Mouse (Mus musculus): ENCODE results near the gene Gm17428. TPM values are rescaled to one million over a fixed set of nuclear protein-coding genes. Genes with fewer than 3 reads are reported as not detected.

The Gm17428 gene
- total RNA-seq, 2 experiments from 2014 or later, result not detected

GRCm38 (mm10) chr14:55005506-55005905, 28.8 kb downstream of the Gm17428 start:
- intact Hi-C loops (cut with DNase I), result no loop called here
- no peak for DNase-seq (ENCODE audit: low spot score)

DNA sequence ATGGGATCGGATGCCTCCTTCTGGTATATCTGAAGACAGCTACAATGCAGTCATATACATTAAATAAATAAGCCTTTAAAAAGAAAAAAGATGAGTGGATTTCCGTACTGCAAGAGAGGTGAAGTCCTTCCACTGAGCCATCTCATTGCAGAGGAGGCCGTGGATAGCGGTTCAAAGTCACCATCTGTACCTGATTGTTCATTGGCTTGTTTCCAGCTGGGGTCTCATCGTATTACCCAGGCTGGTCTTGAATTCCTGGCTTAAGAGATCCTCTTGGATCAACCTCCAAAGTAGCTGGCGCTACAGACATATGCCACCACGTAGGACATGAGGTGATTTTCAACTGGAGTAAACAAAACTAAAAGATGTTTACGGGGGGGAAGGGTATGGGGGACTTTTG, 29.2 kb downstream of the Gm17428 start:
- no peak for DNase-seq (ENCODE audit: low spot score)
- intact Hi-C loops (cut with DNase I), result no loop called here

GRCm38 (mm10) chr14:55006541-55006940, 29.8 kb downstream of the Gm17428 start:
- no peak for DNase-seq (ENCODE audit: low spot score)
- intact Hi-C loops (cut with DNase I), result no loop called here

- DNase-seq (ENCODE audit: low spot score), result no peak
- intact Hi-C loops (cut with DNase I), result no loop called here
These were observed 30.6 kb downstream of the Gm17428 start for GRCm38 (mm10) chr14:55007120-55007908.

DNA sequence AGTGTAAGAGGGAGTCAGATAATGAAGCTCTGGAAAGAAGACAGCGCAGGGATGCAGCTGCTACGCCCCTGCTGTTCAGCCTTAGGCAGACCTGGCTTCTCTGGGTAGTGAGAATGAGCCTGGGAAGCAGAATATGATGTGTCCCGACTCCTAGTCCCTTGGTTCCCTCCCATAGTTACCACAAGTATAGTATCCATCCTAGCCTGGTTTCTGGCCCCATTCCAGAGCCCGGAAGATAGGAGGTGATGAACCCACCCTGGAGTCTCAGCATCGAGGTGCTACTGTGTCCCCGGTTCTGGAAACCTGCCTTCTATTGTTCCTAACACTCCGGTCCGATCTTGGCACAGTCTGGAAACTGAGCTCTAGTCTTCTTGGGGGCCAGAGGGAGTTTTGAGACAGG, 31.7 kb downstream of the Gm17428 start:
- no peak for DNase-seq (ENCODE audit: low spot score)
- intact Hi-C loops (cut with DNase I), result no loop called here

GRCm38 (mm10) chr14:55011116-55011515, 34.4 kb downstream of the Gm17428 start:
- intact Hi-C loops (cut with DNase I), result loop anchor here (5.0 kb wide), 1 partner anchor 164 kb away; no protein-coding TSS in a partner anchor

DNA sequence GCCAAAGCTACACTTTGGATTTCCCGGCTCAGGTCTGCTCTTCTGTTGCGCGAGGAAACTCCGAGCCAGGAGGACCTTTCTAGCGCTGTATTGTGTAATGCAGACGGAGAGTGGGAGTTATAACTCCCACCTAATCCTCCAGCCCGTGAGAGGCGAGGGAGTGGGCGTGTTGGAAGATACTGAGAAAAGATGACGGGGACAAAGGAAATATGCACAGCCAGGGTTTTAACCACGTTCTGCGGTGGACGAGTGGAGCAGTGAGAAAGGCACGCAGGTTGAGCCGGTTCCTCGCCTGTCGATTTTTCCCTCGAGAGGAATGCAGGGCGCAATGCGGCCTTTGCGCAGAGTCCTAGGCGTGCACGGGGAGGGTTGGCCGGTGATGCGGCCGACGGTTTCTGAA, 37.9 kb downstream of the Gm17428 start:
- intact Hi-C loops (cut with DNase I), result loop anchor here (2.0 to 5.0 kb wide), 3 partner anchors 74 to 167 kb away; no protein-coding TSS in a partner anchor
- DNase-seq (ENCODE audit: low spot score), result no peak

More at GRCm38 (mm10) chr14:55011116-55011515, 34.4 kb downstream of the Gm17428 start:
- DNase-seq (ENCODE audit: low spot score), result no peak

GRCm38 (mm10) chr14:55014991-55015766, 38.4 kb downstream of the Gm17428 start, which contains the start of gene Ngdn:
TSS of gene Ngdn (plus strand) at chr14:55015454.
- intact Hi-C loops (cut with DNase I), result loop anchor here (2.0 to 5.0 kb wide), 3 partner anchors 74 to 168 kb away; no protein-coding TSS in a partner anchor
- peak; percentile 97 for DNase-seq (ENCODE audit: low spot score)

GRCm38 (mm10) chr14:55015767-55016111, 39.0 kb downstream of the Gm17428 start:
- intact Hi-C loops (cut with DNase I), result loop anchor here (2.0 kb wide), 2 partner anchors 75 to 115 kb away; no protein-coding TSS in a partner anchor
- DNase-seq (ENCODE audit: low spot score), result no peak

DNA sequence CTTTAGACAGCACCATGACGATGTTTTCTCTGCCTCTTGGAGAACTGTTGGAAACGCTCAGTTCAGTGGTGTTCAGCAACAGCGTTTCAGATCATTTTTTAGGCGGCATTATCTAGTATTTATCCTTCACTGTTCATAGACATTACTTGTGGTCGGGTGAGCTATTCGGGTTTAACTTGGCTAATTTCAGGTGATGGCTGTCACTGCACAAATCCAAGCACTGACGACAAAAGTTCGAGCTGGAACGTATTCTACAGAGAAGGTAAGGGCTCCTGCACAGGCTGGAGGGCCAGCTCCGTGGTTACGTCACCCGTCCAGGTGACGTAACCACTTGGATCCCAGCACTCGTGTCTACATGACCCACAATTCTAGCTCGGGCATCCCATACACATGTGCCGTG, 40.1 kb downstream of the Gm17428 start:
- DNase-seq (ENCODE audit: low spot score), result no peak
- intact Hi-C loops (cut with DNase I), result no loop called here

DNA sequence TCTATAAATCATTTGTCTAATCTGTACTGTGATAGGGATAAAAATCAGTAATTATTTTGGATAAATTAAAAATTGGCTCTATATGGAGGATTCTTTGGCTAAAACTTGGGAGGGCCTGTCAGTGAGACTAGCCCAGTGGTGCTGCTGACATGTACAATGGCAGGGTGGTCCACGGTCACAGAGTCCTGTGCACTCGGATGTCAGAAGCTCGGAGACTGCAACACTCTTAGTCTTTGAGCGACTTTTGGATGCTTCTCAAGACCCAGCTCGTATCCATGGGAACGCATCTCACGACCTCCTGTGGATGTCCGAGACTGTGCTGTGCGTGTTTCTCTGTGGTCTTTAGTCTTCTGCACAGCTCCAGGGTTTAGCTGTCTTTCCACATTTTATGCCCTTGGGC, 43.7 kb downstream of the Gm17428 start:
- no peak for DNase-seq (ENCODE audit: low spot score)
- intact Hi-C loops (cut with DNase I), result no loop called here

DNA sequence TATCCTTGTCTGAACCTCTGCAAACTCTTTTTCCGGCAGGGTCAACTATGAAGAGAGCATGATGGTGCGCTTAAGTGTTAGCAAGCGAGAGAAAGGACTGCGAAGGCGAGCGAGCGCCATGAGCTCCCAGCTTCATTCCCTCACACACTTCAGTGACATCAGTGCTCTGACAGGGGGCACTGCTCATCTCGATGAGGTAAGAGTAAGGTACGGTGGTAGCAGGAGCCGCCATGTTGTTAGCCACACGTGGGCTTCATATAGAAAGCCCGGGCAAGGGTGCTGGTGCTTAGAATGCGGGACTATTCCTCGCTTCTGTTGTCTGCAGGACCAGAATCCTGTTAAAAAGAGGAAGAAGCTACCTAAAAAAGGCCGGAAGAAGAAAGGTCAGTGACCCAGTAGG, 46.3 kb downstream of the Gm17428 start:
- intact Hi-C loops (cut with DNase I), result no loop called here
- DNase-seq (ENCODE audit: low spot score), result no peak

DNA sequence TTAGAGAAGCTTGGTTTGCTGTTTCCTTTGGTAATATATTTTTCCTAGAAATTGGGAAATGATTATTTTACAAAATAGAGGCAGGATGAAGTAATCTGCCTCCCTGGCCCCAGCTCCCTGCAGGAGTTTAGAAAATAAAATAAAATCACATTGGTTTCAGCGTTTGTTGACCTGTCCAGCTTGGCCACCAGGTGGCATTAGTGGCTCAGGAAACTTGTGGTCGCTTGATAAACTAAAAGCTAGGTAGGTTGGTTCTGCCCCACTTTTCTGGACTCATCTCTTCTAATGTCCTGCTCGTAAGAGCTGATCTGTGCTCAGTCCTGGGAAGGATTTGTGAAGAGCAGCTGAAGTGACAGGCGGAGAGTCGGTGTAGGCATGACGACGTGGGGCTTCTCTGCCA, 47.5 kb downstream of the Gm17428 start:
- no peak for DNase-seq (ENCODE audit: low spot score)
- intact Hi-C loops (cut with DNase I), result loop anchor here (1.0 kb wide), 2 partner anchors 55 to 73 kb away; no protein-coding TSS in a partner anchor

DNA sequence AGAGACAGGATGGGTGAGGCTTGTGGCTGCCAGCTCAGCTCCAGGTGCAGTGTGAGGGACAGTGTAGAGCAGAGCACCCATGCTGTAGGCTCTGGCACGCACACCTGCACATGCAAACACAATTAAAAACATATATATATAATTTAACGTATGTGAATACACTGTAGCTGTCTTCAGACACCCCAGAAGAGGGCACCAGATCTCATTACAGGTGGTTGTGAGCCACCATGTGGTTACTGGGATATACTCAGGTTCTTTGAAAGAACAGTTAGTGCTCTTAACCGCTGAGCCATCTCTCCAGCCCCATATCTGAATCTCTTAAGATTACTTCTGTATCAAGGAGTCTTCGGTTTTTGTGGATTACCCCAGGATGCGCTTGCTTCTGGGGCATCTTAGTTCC, 48.8 kb downstream of the Gm17428 start:
- intact Hi-C loops (cut with DNase I), result no loop called here
- no peak for DNase-seq (ENCODE audit: low spot score)

Small RNA genes within 50 kb of the gene (microRNA-seq; reads per million reads assigned to microRNA genes)
- gene Mir208a (5,176 reads per million, percentile 92 among the genes with 10 or more reads in this experiment), gene Mir208b (279 reads per million, percentile 69 among the genes with 10 or more reads in this experiment)

Other genes starting within 250 kb of the Gm17428 start
- 1 to 10 TPM; 2.4 to 2.8 TPM for gene Slc7a8, start 195.0 kb upstream of the Gm17428 start, total RNA-seq (2021)
- not detected for gene Rnf212b, start 162.8 kb upstream of the Gm17428 start, total RNA-seq (2021)
- gene Homez, start 106.0 kb upstream of the Gm17428 start, total RNA-seq (2021), result 1 to 10 TPM; 4.7 to 7.3 TPM
- 1 to 10 TPM; 3.0 to 3.6 TPM for gene Ppp1r3e, start 99.4 kb upstream of the Gm17428 start, total RNA-seq (2021)
- 10 to 100 TPM; 39.7 to 40.3 TPM for gene Bcl2l2, start 93.6 kb upstream of the Gm17428 start, total RNA-seq (2021)
- gene Gm20521, start 93.5 kb upstream of the Gm17428 start, total RNA-seq (2021), result 1 to 10 TPM; 4.5 to 6.8 TPM
- gene Pabpn1, start 84.4 kb upstream of the Gm17428 start, total RNA-seq (2021), result 10 to 100 TPM; 50.7 to 55.6 TPM
- 1 to 10 TPM; 2.7 to 3.1 TPM for gene Slc22a17, start 63.8 kb upstream of the Gm17428 start, total RNA-seq (2021)
- 1 to 10 TPM; 2.8 to 3.0 TPM for gene Efs, start 50.8 kb upstream of the Gm17428 start, total RNA-seq (2021)
- gene Il25, start 44.2 kb upstream of the Gm17428 start, total RNA-seq (2021), result not detected
- gene Cmtm5, start 40.7 kb upstream of the Gm17428 start, total RNA-seq (2021), result under 1 TPM; 0.29 to 0.36 TPM
- gene Myh6, start 10.0 kb upstream of the Gm17428 start, total RNA-seq (2021), result over 10,000 TPM; 23,221 to 24,394 TPM
- 1,000 to 10,000 TPM; 2,164 to 2,361 TPM for gene Myh7, start 17.7 kb downstream of the Gm17428 start, total RNA-seq (2021)
- gene Ngdn, start 38.5 kb downstream of the Gm17428 start, total RNA-seq (2021), result 10 to 100 TPM; 26.0 to 27.0 TPM
- 1 to 10 TPM; 2.9 to 3.6 TPM for gene Zfhx2, start 115.4 kb downstream of the Gm17428 start, total RNA-seq (2021)
- gene Thtpa, start 117.9 kb downstream of the Gm17428 start, total RNA-seq (2021), result 10 to 100 TPM; 12.3 to 13.2 TPM
- 1 to 10 TPM; 4.4 to 4.6 TPM for gene Ap1g2, start 129.7 kb downstream of the Gm17428 start, total RNA-seq (2021)
- not detected for gene Jph4, start 140.0 kb downstream of the Gm17428 start, total RNA-seq (2021)
- not detected for gene Dhrs2, start 245.1 kb downstream of the Gm17428 start, total RNA-seq (2021)